Mouse (Mus musculus) liver, embryonic 11.5 days (tissue): ENCODE data around the gene Serhl. TPM values are rescaled to one million over a fixed set of nuclear protein-coding genes. Genes with fewer than 3 reads are reported as not detected.

Experiments used
- ATAC-seq: fragments of 200-750 bp; cut with Nextera tagmentation; replicated peaks from 2 replicates; pipeline ENCODE4 v1.8.0; 2017; ENCODE audit warnings: moderate number of reproducible peaks, mild to moderate bottlenecking, moderate TSS enrichment, moderate library complexity; ENCODE audit not compliant: low FRiP score
- DNase-seq: peaks from one replicate; pipeline ENCODE4 v3.0.0-alpha.2; 2017; ENCODE audit warnings: low spot score
- H3K27ac ChIP-seq: fragments of 300-500 bp; sonication (generic); 2 replicates; pipeline ENCODE4 v1.5.1; 2014; ENCODE audit warnings: mild to moderate bottlenecking, low read depth, low read length, control low read depth
- H3K27me3 ChIP-seq: fragments of 300-500 bp; sonication (generic); replicated peaks from 2 replicates; pipeline ENCODE4 v1.6.1; 2014; ENCODE audit warnings: low read length, mixed read lengths; ENCODE audit not compliant: control insufficient read depth, insufficient read depth
- H3K36me3 ChIP-seq: fragments of 300-500 bp; sonication (generic); 2 replicates; pipeline ENCODE4 v1.6.1; 2014; ENCODE audit warnings: mild to moderate bottlenecking, low read length, moderate library complexity, mixed read lengths; ENCODE audit not compliant: control insufficient read depth, insufficient read depth
- H3K4me1 ChIP-seq: fragments of 300-500 bp; sonication (generic); replicated peaks from 2 replicates; pipeline ENCODE4 v1.6.1; 2014; ENCODE audit warnings: low read length, mixed read lengths; ENCODE audit not compliant: control insufficient read depth, insufficient read depth
- H3K4me2 ChIP-seq: fragments of 300-500 bp; sonication (generic); 2 replicates; pipeline ENCODE4 v1.6.1; 2014; ENCODE audit warnings: mild to moderate bottlenecking, control low read depth, moderate library complexity
- H3K4me3 ChIP-seq: fragments of 300-500 bp; sonication (generic); 2 replicates; pipeline ENCODE4 v1.5.1; 2014; ENCODE audit warnings: low read depth, low read length, control low read depth
- H3K9ac ChIP-seq: fragments of 300-500 bp; sonication (generic); 2 replicates; pipeline ENCODE4 v1.6.1; 2014; ENCODE audit warnings: low read depth, low read length, control low read depth
- H3K9me3 ChIP-seq: fragments of 300-500 bp; sonication (generic); 2 replicates; pipeline ENCODE4 v1.6.1; 2016; ENCODE audit warnings: low read length, inconsistent platforms, mixed read lengths; ENCODE audit not compliant: control insufficient read depth
- WGBS: fragments of 180-500 bp; shearing (Covaris S2); extraction: QIAGEN DNeasy Blood & Tissue Kit; methylation state at CpG from one replicate; pipeline ENCODE4 v1.1.7; 2014; 5-methylcytosine and 5-hydroxymethylcytosine counted together
- polyA plus RNA-seq: library from polyadenylated mRNA; unstranded; fragments of >200 nt; fragmentation: Nextera tagmentation; extraction: Ambion mirVana; gene quantifications from 2 replicates; pipeline ENCODE4 v1.2.1, GENCODE M21; 2014

Gene Serhl
- polyA plus RNA-seq, 1 experiment from 2014 or later = 45.8 TPM

- Histone ChIP-seq H3K4me1 (0 out of 2 replicates have a peak, but pooled peaks cover 3% of the 10 kb centered on the region), H3K9ac (no peak overlapping the region), H3K27ac (no peak overlapping the region), H3K36me3 (no peaks in the 10 kb centered on the region), H3K4me3 (no peak overlapping the region), H3K4me2 (no peak overlapping the region), H3K27me3 (peaks cover 9% of the 10 kb centered on the region), H3K9me3 (no peaks in the 10 kb centered on the region)
- WGBS = 76% methylated on average over 5 of the region's 5 CpGs
- ATAC-seq = no peak
- DNase-seq = no peak
These were observed 17.6 kb upstream of the Serhl start for GRCm38 (mm10) chr15:83071752-83072151.

- Histone ChIP-seq H3K9ac (no peak overlapping the region), H3K27me3 (peaks cover 9% of the 10 kb centered on the region), H3K4me3 (no peak overlapping the region), H3K4me2 (no peak overlapping the region), H3K9me3 (no peaks in the 10 kb centered on the region), H3K36me3 (no peaks in the 10 kb centered on the region), H3K4me1 (0 out of 2 replicates have a peak, but pooled peaks cover 3% of the 10 kb centered on the region), H3K27ac (no peak overlapping the region)
- ATAC-seq = no peak
- DNase-seq = no peak
- 85% methylated on average over 4 of the region's 4 CpGs for WGBS
These were observed 15.1 kb upstream of the Serhl start for GRCm38 (mm10) chr15:83074179-83074578.

- Histone ChIP-seq H3K27me3 (peaks cover 9% of the 10 kb centered on the region), H3K4me2 (no peak overlapping the region), H3K36me3 (no peaks in the 10 kb centered on the region), H3K4me1 (0 out of 2 replicates have a peak, but pooled peaks cover 3% of the 10 kb centered on the region), H3K4me3 (no peak overlapping the region), H3K27ac (no peak overlapping the region), H3K9me3 (no peaks in the 10 kb centered on the region), H3K9ac (no peak overlapping the region)
- ATAC-seq = no peak
- no peak for DNase-seq
- WGBS = 29% methylated on average over 27 of the region's 27 CpGs
These were observed 13.4 kb upstream of the Serhl start for GRCm38 (mm10) chr15:83075607-83076525.

- Histone ChIP-seq H3K4me2 (no peak overlapping the region), H3K27me3 (peaks cover 8% of the 10 kb centered on the region), H3K4me3 (no peak overlapping the region), H3K9ac (no peak overlapping the region), H3K9me3 (no peaks in the 10 kb centered on the region), H3K36me3 (no peaks in the 10 kb centered on the region), H3K27ac (no peak overlapping the region), H3K4me1 (0 out of 2 replicates have a peak, but pooled peaks cover 2% of the 10 kb centered on the region)
- WGBS = 68% methylated on average over 5 of the region's 5 CpGs
- ATAC-seq (no peak), DNase-seq (no peak)
These were observed 5.8 kb upstream of the Serhl start for GRCm38 (mm10) chr15:83083530-83083929.

GRCm38 (mm10) chr15:83084022-83084640, 5.2 kb upstream of the Serhl start:
- H3K4me1 ChIP-seq = 0 out of 2 replicates have a peak, but pooled peaks cover 4% of the 10 kb centered on the region
- 70% methylated on average over 13 of the region's 13 CpGs for WGBS
- DNase-seq = no peak

GRCm38 (mm10) chr15:83085901-83086300, 3.4 kb upstream of the Serhl start:
- no peaks in the 10 kb centered on the region for H3K36me3 ChIP-seq
- WGBS = 31% methylated on average over 7 of the region's 7 CpGs
- DNase-seq (peak; percentile 49), ATAC-seq (peak; percentile 37; the same call in 1 of the 2 replicates)
- H3K4me1 ChIP-seq = 0 out of 2 replicates have a peak, but pooled peaks cover 4% of the 10 kb centered on the region
- no peak overlapping the region for H3K27ac ChIP-seq
- no peak overlapping the region for H3K9ac ChIP-seq
- no peak overlapping the region for H3K4me2 ChIP-seq
- H3K9me3 ChIP-seq = no peaks in the 10 kb centered on the region
- H3K27me3 ChIP-seq = peaks cover 17% of the 10 kb centered on the region
- no peak overlapping the region for H3K4me3 ChIP-seq

More at GRCm38 (mm10) chr15:83084022-83084640, 5.2 kb upstream of the Serhl start:
- Histone ChIP-seq H3K27me3 (peaks cover 9% of the 10 kb centered on the region), H3K9ac (no peak overlapping the region), H3K9me3 (no peaks in the 10 kb centered on the region), H3K36me3 (no peaks in the 10 kb centered on the region), H3K4me3 (no peak overlapping the region), H3K4me2 (no peak overlapping the region), H3K27ac (no peak overlapping the region)
- no peak for ATAC-seq

GRCm38 (mm10) chr15:83086636-83087328, 2.5 kb upstream of the Serhl start:
- ATAC-seq (peak; percentile 42; the same call in 1 of the 2 replicates), DNase-seq (no peak)
- Histone ChIP-seq H3K4me2 (no peak overlapping the region), H3K27me3 (peaks cover 17% of the 10 kb centered on the region), H3K9ac (no peak overlapping the region), H3K36me3 (no peaks in the 10 kb centered on the region), H3K9me3 (no peaks in the 10 kb centered on the region), H3K27ac (no peak overlapping the region), H3K4me1 (0 out of 2 replicates have a peak, but pooled peaks cover 4% of the 10 kb centered on the region), H3K4me3 (no peak overlapping the region)
- 54% methylated on average over 13 of the region's 13 CpGs for WGBS
